Mouse (Mus musculus): ENCODE data around the gene Proser1.

The Proser1 gene

GRCm38 (mm10) chr3:53488353-53488752 is 24.9 kb downstream of the Proser1 start, which contains the start of gene Stoml3:
Gene Stoml3 (plus strand): TSS chr3:53488653.
- POLR2A ChIA-PET, result no interaction called here
- CTCF ChIA-PET, result no interaction called here

DNA sequence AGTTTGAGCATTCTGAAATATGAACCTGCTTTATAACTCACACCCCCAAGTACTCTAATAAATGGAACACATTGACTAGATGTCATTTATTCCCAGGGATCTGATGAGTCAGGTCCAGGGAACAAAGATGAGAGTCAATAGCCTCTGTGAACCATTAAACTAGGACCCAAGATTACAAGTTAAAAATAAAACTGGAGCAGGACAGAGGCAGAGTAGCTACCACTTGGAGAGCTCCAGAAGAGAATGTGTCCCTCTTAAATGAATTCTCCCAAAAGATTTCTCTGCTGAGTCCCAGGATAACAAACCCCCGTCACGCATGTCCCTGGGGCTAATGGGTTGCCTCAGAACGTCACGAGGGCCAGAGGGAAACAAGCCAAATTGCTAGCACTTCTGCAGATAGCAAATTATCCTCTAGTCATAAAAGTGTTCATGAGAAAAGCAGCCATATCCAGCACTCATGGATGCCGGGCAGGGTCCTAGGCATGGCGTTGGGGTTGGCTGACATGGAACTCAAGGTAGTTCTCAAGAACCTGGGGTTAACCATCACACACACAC is 35.0 kb downstream of the Proser1 start:
- POLR2A ChIA-PET, result interaction anchor here in 1 of 4 experiments (1.5 kb wide), 2 partner anchors 15 to 43 kb away, joined by 3 to 4 read pairs; no protein-coding TSS in a partner anchor
- CTCF ChIA-PET, result no interaction called here

DNA sequence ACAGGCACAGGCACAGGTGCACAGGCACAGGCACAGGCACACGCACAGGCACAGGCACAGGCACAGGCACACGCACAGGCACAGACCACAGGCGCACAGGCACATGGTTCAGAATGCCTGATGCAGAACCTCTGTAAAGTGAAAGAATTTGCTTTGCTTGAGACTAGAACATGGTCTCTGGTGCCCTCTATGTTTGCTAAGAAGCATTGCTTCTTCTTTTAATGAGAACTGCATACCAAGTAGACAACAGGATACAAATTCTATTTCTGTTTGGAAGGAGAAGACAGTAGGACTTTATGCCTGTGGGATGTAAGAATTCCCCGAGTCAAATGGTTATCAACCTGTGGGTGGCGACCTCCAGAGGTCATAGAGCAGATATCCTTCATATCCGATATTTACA is 39.0 kb downstream of the Proser1 start:
- POLR2A ChIA-PET, result no interaction called here
- CTCF ChIA-PET, result no interaction called here

- POLR2A ChIA-PET, result no interaction called here
- CTCF ChIA-PET, result no interaction called here
These were observed 49.6 kb downstream of the Proser1 start for GRCm38 (mm10) chr3:53513096-53513495.

- ChIA-PET POLR2A (no interaction called here), CTCF (no interaction called here)
These were observed 51.0 kb downstream of the Proser1 start for GRCm38 (mm10) chr3:53514221-53515065.

DNA sequence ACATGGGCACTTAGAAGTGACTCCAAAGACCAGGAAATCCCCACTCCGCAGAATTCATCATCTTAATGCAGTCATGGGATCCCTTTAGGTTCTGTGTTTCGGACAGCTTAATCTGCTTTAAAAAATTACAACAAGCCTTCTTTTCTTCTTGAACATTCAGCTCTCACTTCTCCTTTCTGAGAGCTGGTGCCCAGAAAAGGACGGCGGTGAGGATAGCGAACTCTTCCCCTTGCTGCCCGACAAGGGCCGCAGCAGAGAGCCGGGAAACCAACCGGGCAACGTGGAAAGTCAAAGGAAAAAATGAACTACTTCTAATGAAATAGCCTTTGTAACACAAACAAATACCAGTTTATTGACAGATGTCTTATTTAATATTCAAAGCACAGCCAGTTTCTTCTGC is 59.3 kb downstream of the Proser1 start:
- ChIA-PET POLR2A (no interaction called here), CTCF (no interaction called here)

DNA sequence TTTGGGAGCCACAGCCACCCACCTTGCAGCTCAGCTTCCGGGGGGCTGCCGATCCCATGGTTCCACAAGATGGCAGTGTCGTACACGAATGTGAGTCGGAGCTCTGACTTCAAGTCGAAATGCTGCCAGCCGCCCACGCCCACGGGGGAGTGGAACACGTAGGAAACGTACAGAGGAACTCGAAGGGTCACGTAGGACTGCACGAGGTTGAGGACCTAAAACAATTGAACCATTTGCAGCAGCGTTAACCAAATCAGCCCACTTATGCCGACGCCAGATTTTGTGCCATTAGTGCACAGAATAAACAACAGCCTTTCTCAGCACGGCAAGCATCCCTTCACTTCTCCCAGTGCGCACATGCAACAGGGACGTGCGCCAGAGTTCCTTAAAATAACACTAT is 62.3 kb downstream of the Proser1 start:
- ChIA-PET CTCF (interaction anchor here (0.6 to 2.5 kb wide), 21 partner anchors 15 to 1086 kb away, joined by 3 to 20 read pairs (median 4); partner anchors contain the start of gene Frem2 (in 3 of the 4)), POLR2A (interaction anchor here in 3 of 4 experiments (0.5 to 1.1 kb wide), 6 partner anchors 9 to 1144 kb away, joined by 3 to 5 read pairs (median 4); no protein-coding TSS in a partner anchor)

DNA sequence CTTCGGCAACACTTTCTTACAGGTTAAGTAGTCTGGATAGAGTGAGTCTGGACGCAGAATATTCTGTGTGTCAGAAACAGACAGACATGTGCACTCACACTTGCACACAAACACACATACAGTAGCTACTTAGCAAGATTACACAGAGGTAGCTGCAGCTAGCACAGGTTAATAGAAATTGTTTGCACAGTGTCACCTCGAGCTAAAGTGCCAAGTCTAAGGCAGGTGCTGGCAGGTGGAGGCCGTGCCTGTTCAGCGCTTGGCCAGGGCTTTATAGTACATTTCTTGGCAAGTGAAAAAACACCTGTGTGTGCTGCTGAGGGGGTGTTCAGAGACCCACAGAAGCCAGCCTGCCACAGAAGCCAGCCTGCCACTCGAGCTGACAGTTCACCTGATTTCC is 66.8 kb downstream of the Proser1 start:
- POLR2A ChIA-PET, result no interaction called here
- CTCF ChIA-PET, result interaction anchor here in 1 of 4 experiments (0.5 kb wide), 1 partner anchor 338 kb away, joined by 5 read pairs; no protein-coding TSS in a partner anchor
